Mouse (Mus musculus) hindbrain, embryonic 12.5 days (tissue): Measurements from ENCODE around the gene Usp4. TPM values are rescaled to one million over a fixed set of nuclear protein-coding genes. Genes with fewer than 3 reads are reported as not detected.

Source experiments
- ATAC-seq: fragments of 200-750 bp; cut with Nextera tagmentation; 2 replicates; pipeline ENCODE4 v1.8.0; 2017; ENCODE audit warnings: moderate TSS enrichment; ENCODE audit not compliant: low FRiP score
- H3K27ac ChIP-seq: fragments of 300-500 bp; sonication (generic); 2 replicates; pipeline ENCODE4 v1.5.1; 2016; ENCODE audit warnings: mild to moderate bottlenecking
- H3K27me3 ChIP-seq: fragments of 300-500 bp; sonication (generic); 2 replicates; pipeline ENCODE4 v1.6.1; 2016; ENCODE audit warnings: mild to moderate bottlenecking
- H3K36me3 ChIP-seq: fragments of 300-500 bp; sonication (generic); 2 replicates; pipeline ENCODE4 v1.6.1; 2016; ENCODE audit warnings: mild to moderate bottlenecking
- H3K4me1 ChIP-seq: fragments of 300-500 bp; sonication (generic); 2 replicates; pipeline ENCODE4 v1.6.1; 2016
- H3K4me2 ChIP-seq: fragments of 300-500 bp; sonication (generic); replicated peaks from 2 replicates; pipeline ENCODE4 v1.6.1; 2016; ENCODE audit warnings: mild to moderate bottlenecking
- H3K4me3 ChIP-seq: fragments of 300-500 bp; sonication (generic); 2 replicates; pipeline ENCODE4 v1.5.1; 2016; ENCODE audit warnings: mild to moderate bottlenecking
- H3K9ac ChIP-seq: fragments of 300-500 bp; sonication (generic); 2 replicates; pipeline ENCODE4 v1.6.1; 2016; ENCODE audit warnings: mild to moderate bottlenecking, moderate library complexity
- H3K9me3 ChIP-seq: fragments of 300-500 bp; sonication (generic); replicated peaks from 2 replicates; pipeline ENCODE4 v1.6.1; 2016; ENCODE audit warnings: mild to moderate bottlenecking
- WGBS: fragments of 180-500 bp; shearing (Covaris S2); methylation state at CpG from one replicate; pipeline ENCODE4 v1.1.7; 2016; 5-methylcytosine and 5-hydroxymethylcytosine counted together
- polyA plus RNA-seq: library from polyadenylated mRNA; unstranded; fragments of >200 nt; fragmentation: Nextera tagmentation; extraction: Ambion mirVana; gene quantifications from 2 replicates; pipeline ENCODE4 v1.2.1, GENCODE M21; 2016

Usp4 gene
- polyA plus RNA-seq, 1 experiment from 2014 or later = 133 TPM

GRCm38 (mm10) chr9:108324784-108325183 lies 22.9 kb upstream of the Usp4 start:
- 97% methylated on average over 1 of the region's 1 CpGs for WGBS
- H3K36me3 ChIP-seq = peaks cover 37% of the 10 kb centered on the region
- no peaks in the 10 kb centered on the region for H3K27me3 ChIP-seq

GRCm38 (mm10) chr9:108325811-108326210 lies 21.8 kb upstream of the Usp4 start:
- Histone ChIP-seq H3K36me3 (peaks cover 35% of the 10 kb centered on the region), H3K27ac (no peak overlapping the region), H3K4me3 (no peak overlapping the region), H3K9ac (no peak overlapping the region), H3K27me3 (no peaks in the 10 kb centered on the region), H3K4me1 (no peaks in the 10 kb centered on the region), H3K9me3 (no peaks in the 10 kb centered on the region), H3K4me2 (no peak overlapping the region)
- ATAC-seq = no peak
- 98% methylated on average over 2 of the region's 2 CpGs for WGBS

More at GRCm38 (mm10) chr9:108324784-108325183, 22.9 kb upstream of the Usp4 start:
- Histone ChIP-seq H3K4me2 (no peak overlapping the region), H3K4me3 (no peak overlapping the region), H3K4me1 (no peaks in the 10 kb centered on the region), H3K9ac (no peak overlapping the region), H3K27ac (no peak overlapping the region), H3K9me3 (no peaks in the 10 kb centered on the region)
- ATAC-seq = no peak

DNA sequence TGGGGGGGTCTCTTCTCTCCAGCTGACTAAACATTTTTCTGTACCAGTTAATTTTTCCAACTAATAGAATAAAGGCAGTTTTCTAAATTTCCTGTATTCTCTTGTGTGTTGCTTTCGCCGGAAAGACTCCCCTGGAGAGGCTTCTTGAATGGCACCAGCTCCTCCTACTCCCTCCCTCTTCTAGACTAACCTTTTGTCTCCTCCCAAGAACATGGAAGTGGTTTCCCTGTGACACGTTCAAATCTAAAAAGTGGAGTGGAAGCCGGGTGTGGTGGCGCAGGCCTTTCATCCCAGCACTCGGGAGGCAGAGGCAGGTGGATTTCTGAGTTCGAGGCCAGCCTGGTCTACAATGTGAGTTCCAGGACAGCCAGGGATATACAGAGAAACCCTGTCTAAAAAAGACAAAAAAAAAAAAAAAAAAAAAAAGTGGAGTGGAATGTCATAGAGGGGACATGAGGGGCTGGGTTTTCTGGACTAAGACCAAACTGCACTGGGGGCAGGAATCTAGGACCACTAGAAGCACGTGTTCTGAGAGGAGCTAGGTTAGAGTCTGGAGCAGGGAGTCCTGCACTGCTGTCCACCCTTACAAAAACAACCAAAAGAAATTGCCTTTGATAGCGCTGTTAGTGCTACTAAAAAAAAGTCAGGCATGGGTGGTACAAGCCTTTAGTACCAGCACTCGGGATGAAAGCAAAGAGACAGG lies 9.7 kb upstream of the Usp4 start:
- WGBS = 68% methylated on average over 10 of the region's 10 CpGs
- Histone ChIP-seq H3K4me2 (peak overlapping the region; percentile 85; the same call in 1 of the 2 replicates), H3K27ac (peak overlapping the region; percentile 92), H3K9me3 (no peaks in the 10 kb centered on the region), H3K4me1 (peaks cover 17% of the 10 kb centered on the region), H3K36me3 (peaks cover 30% of the 10 kb centered on the region), H3K9ac (peak overlapping the region; percentile 87; the same call in 1 of the 2 replicates), H3K4me3 (no peak overlapping the region), H3K27me3 (no peaks in the 10 kb centered on the region)
- ATAC-seq = no peak

GRCm38 (mm10) chr9:108338551-108338885 lies 9.1 kb upstream of the Usp4 start:
- WGBS = 36% methylated on average over 6 of the region's 6 CpGs
- peaks cover 27% of the 10 kb centered on the region for H3K36me3 ChIP-seq
- peaks cover 17% of the 10 kb centered on the region for H3K4me1 ChIP-seq
- peak overlapping the region; percentile 92 for H3K27ac ChIP-seq
- H3K4me3 ChIP-seq = peak overlapping the region; percentile 62
- H3K27me3 ChIP-seq = no peaks in the 10 kb centered on the region
- peak overlapping the region; percentile 85 for H3K4me2 ChIP-seq
- H3K9me3 ChIP-seq = no peaks in the 10 kb centered on the region
- peak overlapping the region; percentile 87 for H3K9ac ChIP-seq
- peak; percentile 6; the same call in 1 of the 2 replicates for ATAC-seq

DNA sequence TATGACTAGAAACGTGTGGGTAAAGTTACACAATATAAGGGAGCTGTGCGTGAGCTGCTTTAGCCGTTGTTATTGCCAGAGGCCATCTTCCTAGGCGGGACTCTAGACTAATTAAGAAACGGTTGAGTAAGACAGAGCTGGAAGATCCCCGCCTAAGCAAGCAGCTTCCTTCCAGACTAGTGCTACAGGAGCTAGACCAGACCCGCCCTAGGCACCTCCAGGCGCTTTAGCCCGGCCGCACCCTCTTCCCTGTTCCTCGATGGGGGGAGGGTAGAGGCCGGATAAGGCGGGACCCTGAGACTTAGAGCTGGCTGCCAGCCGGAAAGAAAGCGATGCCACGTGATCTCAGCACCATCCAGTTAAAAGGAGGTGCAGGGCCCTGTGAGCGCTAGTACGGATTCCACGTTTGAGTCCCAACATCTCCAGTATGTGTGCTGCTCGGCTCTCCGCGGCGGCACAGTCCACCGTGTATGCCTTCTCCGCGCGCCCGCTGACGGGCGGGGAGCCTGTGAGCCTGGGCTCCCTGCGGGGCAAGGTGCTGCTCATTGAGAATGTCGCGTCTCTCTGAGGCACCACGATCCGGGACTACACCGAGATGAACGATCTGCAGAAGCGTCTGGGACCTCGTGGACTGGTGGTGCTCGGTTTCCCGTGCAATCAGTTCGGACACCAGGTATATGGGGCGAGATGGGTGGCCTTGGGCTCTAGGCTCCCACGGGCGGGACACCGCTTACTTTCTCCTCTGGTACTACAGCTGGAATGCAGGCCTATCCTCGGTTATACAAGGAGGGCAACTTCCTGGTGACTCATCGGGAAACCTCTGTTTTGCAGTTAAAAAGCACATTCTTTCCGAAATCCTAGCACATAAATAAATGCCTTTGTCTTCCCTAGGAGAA lies 8.5 kb upstream of the Usp4 start, which contains the start of gene Gpx1:
Gpx1 (plus strand) TSS at position 18 of the 896 bp plus-strand sequence.
- peaks cover 21% of the 10 kb centered on the region for H3K36me3 ChIP-seq
- H3K27me3 ChIP-seq = no peaks in the 10 kb centered on the region
- peak; percentile 96 for ATAC-seq
- H3K9ac ChIP-seq = peak within 1 kb of the TSS; percentile 87
- H3K4me3 ChIP-seq = peak within 1 kb of the TSS; percentile 62
- peak within 1 kb of the TSS; percentile 92 for H3K27ac ChIP-seq
- H3K9me3 ChIP-seq = no peaks in the 10 kb centered on the region
- H3K4me2 ChIP-seq = peak within 1 kb of the TSS; percentile 85
- WGBS = 1% methylated on average over 49 of the region's 49 CpGs
- peaks cover 17% of the 10 kb centered on the region for H3K4me1 ChIP-seq

DNA sequence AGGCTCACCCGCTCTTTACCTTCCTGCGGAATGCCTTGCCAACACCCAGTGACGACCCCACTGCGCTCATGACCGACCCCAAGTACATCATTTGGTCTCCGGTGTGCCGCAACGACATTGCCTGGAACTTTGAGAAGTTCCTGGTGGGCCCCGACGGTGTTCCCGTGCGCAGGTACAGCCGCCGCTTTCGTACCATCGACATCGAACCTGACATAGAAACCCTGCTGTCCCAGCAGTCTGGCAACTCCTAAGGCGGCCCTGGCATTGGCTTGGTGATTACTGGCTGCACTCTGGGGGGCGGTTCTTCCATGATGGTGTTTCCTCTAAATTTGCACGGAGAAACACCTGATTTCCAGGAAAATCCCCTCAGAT lies 7.8 kb upstream of the Usp4 start:
- WGBS = 16% methylated on average over 20 of the region's 20 CpGs
- Histone ChIP-seq H3K4me3 (peak overlapping the region; percentile 62), H3K27ac (peak overlapping the region; percentile 92; the same call in 1 of the 2 replicates), H3K36me3 (peaks cover 13% of the 10 kb centered on the region), H3K4me1 (peaks cover 17% of the 10 kb centered on the region), H3K27me3 (no peaks in the 10 kb centered on the region), H3K9me3 (no peaks in the 10 kb centered on the region), H3K9ac (peak overlapping the region; percentile 87), H3K4me2 (peak overlapping the region; percentile 85)
- ATAC-seq = no peak

DNA sequence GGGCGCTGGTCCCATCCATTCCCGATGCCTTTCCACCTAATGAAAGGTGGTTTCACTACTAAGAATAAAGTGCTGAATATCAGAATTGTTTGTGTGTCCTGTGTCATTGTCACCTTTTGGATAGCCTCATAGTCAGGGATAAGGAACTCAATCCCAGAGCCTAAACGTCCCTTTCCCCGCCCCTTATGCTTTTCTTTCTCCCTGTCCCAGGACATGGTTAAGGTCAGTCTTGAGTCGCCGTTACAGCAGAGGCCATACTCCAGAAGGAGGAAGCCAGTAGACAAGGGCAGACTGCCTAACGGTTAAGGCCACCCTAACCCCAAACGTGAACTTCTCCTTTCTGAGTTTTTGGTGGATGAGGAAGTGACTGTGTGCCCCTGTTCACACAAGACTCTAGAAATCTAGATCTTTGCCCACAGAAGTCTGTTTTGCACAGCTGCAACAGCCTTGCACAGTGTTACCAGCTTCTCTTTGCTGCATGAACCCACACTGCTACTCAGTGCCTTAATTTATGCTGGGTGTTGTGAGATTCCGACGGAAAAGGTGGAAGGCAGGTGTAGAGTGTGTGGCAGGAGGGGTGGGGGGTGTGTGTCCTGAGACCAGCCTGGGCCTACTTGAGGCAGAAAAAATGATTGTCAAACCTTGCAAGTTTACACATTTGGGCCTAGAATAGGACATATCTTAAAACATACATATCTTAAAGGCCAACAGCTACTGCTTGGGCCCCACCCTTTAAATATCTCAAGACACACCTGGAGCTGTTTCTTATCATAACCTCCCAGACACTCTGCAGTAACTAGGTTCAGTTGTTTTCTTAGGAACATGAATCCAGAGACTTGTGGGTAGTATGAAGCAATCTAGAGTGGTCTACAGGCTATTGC lies 7.2 kb upstream of the Usp4 start:
- Histone ChIP-seq H3K4me3 (peak overlapping the region; percentile 62), H3K9me3 (no peaks in the 10 kb centered on the region), H3K9ac (peak overlapping the region; percentile 87), H3K4me2 (peak overlapping the region; percentile 85), H3K27ac (0 out of 2 replicates have a peak overlapping the region, but pooled peaks have one; percentile 92), H3K27me3 (no peaks in the 10 kb centered on the region), H3K36me3 (peaks cover 7% of the 10 kb centered on the region), H3K4me1 (peaks cover 17% of the 10 kb centered on the region)
- WGBS = 66% methylated on average over 10 of the region's 10 CpGs
- no peak for ATAC-seq

- Histone ChIP-seq H3K4me2 (0 out of 2 replicates have a peak overlapping the region, but pooled peaks have one; percentile 1), H3K27ac (no peak overlapping the region)
- WGBS = 90% methylated on average over 5 of the region's 5 CpGs
Observed at GRCm38 (mm10) chr9:108341139-108341475, 6.5 kb upstream of the Usp4 start.

GRCm38 (mm10) chr9:108341801-108342200 lies 5.9 kb upstream of the Usp4 start:
- Histone ChIP-seq H3K9ac (no peak overlapping the region), H3K4me3 (no peak overlapping the region), H3K9me3 (no peaks in the 10 kb centered on the region), H3K27me3 (no peaks in the 10 kb centered on the region), H3K27ac (no peak overlapping the region), H3K4me1 (peaks cover 20% of the 10 kb centered on the region), H3K4me2 (no peak overlapping the region), H3K36me3 (no peaks in the 10 kb centered on the region)
- no peak for ATAC-seq

More at GRCm38 (mm10) chr9:108341139-108341475, 6.5 kb upstream of the Usp4 start:
- ATAC-seq = no peak
- Histone ChIP-seq H3K27me3 (no peaks in the 10 kb centered on the region), H3K9me3 (no peaks in the 10 kb centered on the region), H3K9ac (no peak overlapping the region), H3K4me3 (no peak overlapping the region), H3K36me3 (peaks cover 2% of the 10 kb centered on the region; the same call in 1 of the 2 replicates), H3K4me1 (peaks cover 17% of the 10 kb centered on the region)

DNA sequence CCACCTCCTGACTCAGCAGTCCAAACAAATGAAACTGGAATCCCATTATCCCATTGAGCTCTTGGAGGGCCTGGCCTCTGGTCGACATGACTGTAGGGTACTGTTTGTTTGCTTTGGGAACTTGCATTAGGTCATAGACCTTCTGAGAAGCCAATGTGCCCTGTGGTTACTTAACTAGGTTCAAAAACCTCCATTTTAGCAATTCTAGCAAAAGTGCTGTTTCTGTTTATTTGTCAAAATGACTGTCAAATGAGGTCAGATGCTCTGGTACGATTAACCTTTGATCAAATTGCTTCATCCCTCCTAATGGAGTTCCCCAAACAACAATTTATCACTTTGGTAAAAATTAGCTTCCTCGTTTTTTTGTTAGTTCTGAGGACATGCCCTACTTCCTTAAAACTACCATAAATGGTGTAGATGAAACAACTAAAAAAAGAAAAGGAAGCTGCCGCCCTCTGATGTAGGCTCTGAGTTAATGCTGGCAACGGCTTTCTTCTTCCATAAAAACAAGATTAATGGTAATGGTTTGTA lies 5.3 kb upstream of the Usp4 start:
- ATAC-seq = no peak
- H3K27ac ChIP-seq = no peak overlapping the region
- no peaks in the 10 kb centered on the region for H3K9me3 ChIP-seq
- no peak overlapping the region for H3K4me2 ChIP-seq
- no peak overlapping the region for H3K4me3 ChIP-seq
- H3K4me1 ChIP-seq = peaks cover 20% of the 10 kb centered on the region
- no peaks in the 10 kb centered on the region for H3K27me3 ChIP-seq
- 61% methylated on average over 5 of the region's 5 CpGs for WGBS
- no peak overlapping the region for H3K9ac ChIP-seq
- no peaks in the 10 kb centered on the region for H3K36me3 ChIP-seq

DNA sequence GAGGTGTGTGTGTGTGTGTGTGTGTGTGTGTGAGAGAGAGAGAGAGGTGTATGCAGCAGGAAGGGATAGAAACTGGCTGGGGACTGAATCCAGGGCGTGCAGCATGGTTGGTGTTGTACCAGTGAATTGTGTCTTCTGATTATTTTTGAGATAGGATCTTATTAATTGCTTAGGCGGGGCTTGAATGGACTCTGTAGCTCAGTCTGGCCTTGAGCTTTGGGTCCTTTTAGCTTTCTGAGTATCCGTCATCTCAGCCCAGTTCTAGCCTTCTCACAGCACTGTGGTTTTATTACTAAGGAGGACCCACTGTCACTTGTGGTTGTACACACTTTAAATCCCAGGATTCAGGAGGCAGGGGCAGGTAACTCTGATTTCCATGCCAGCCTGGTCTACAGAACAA lies 4.3 kb upstream of the Usp4 start:
- H3K4me2 ChIP-seq = no peak overlapping the region
- H3K9ac ChIP-seq = no peak overlapping the region
- no peak for ATAC-seq
- no peaks in the 10 kb centered on the region for H3K9me3 ChIP-seq
- H3K4me3 ChIP-seq = no peak overlapping the region
- H3K4me1 ChIP-seq = peaks cover 20% of the 10 kb centered on the region
- no peaks in the 10 kb centered on the region for H3K27me3 ChIP-seq
- WGBS = 85% methylated on average over 3 of the region's 3 CpGs
- H3K27ac ChIP-seq = no peak overlapping the region
- H3K36me3 ChIP-seq = no peaks in the 10 kb centered on the region
